Mouse (Mus musculus) c-Kit-positive CD71-positive TER-119-negative erythroid progenitor cells, embryonic 14.5 days (primary cell): ENCODE data around the gene Pgf.

Source experiments
- DNase-seq: peaks from one replicate; pipeline ENCODE4 v3.0.0-alpha.2; 2013; ENCODE audit warnings: low read depth

Pgf gene

DNA sequence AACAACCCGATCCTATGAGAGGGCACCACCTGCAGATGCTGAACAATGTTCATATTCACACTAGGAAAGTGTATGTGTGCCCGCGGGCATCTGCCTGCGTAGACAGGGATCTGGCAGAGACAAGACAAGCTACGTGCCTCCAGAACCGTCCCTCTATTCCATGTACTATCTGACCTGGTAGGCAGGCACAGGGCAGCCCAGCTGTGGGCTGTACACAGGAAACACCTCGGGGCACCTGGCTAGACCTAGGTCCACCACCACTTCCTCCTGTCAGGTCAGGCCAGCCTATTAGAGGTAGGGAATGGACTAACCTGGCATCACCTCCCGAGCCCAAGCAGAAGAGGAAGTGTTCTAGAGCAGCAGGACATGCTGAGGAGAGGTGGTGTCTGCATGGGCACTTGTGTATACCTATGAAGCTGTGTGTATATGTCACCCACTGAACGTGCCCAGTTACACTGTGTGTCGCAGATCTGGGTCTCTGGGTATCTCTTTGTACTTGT, at the start of gene Pgf:
Gene Pgf (minus strand): TSS at position 51 of the 500 bp plus-strand sequence.
- no peak for DNase-seq

DNA sequence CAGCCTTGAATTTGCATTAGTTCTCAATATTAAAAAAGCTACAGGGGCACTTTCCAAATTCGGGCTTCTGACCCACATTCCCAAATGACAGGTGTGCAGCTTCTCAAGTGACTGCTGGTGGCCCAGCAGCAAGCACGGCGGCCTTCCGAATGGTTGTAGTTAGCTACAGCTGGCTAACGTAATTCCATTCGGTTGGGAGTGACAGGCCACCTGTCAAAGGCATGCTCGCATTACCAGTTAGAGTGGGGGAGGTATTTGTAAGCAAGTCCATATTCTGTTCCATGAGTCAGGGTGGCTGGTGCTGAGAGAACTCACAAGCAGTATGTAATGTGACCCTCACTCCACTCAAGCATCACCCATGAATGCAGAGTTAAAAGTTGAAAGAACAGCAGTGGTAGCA, 49.6 kb upstream of the Pgf start:
- DNase-seq = no peak

DNA sequence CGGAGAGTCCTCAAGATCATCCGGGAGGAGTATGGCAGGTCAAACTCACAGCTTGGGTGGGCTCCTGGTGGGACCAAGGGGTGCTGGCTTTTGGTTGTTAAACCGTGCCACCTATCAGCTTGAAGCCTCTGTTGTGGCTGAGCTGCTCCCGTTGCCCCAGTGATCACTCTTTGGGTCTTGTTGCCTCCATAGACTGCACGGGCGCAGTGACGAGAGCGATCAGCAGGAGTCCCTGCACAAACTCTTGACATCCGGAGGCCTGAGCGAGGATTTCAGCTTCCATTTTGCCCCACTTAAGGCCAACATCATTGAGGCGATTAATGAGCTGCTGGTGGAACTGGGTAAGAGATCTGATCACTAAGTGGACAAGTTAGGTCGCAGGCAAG, 42.3 kb upstream of the Pgf start:
- DNase-seq = peak; percentile 38

DNA sequence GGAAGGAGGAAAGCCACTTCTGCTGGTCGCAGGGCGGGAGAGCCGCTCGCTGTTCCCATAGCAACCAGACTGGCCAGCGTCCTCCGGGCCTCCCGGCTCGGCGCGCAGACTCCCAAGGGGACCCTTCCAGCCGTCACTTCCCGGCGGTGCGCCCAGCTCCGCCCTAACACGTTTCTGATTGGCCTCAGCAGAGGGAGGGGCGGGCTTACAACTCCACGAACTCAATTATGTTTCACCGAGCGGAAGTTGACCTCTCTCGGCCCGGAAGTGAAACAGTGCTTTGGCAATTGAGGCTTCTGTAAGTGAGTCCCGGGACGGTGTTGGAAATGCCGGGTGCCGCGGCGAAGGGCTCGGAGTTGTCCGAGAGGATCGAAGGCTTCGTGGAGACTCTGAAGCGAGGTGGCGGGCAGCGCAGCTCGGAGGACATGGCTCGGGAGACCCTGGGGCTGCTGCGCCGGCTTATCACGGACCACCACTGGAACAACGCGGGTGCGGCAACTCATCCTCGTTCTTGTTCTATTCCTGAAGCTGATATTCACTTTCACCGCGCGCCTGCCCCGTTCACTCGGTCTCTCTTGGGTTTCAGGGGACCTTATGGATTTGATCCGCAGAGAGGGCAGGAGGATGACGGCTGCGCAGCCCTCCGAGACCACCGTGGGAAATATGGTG, 41.8 kb upstream of the Pgf start, which contains the start of gene Eif2b2:
Gene Eif2b2 (plus strand): TSS at position 246 of the 669 bp plus-strand sequence.
- DNase-seq = peak; percentile 98

DNA sequence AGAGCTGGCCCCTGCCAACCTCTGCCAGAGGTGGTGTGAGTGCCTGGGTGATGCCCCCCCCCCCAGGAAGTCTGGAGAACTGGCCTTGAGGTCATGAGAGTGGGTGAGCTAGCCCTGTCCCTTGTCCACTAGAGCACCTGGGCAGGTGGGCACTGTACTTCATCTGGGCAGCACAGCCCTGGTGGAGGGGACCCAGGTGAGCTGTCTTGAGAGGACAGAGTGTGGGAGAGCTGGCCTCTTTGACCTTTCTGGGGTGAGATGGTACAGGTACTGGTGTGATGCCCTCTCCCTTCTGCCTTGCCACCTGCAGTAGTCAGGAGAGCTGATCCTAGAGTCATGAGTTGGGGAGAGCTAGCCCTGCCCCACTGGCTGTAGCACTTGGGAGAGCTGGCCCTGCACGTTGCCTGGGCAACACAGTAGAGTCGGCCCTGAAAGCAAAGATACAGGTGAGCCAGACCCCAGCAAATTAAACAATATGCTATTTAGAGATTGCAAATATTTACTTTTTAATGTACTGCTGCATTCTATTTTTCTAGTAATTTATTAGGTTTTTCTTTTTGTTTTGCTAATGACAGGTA, 40.2 kb upstream of the Pgf start:
- DNase-seq = no peak

DNA sequence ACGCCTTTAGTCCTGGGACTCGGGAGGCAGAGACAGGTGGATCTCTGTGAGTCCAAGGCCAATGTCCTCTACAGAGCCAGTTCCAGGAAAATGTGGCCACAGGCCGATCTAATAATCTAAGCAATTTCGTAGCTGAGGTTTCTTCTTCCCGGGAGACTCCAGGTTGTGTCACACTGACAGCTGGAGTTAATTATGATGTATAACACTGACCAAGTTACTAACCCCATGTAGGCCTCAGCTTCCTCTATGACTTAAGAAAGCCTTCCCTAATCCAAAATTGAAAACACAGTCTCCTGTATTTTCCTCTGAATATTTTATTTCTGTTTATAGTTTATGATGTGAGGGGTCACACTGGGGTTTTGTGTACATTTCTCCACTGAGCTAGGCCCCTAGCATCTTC, 37.4 kb upstream of the Pgf start:
- no peak for DNase-seq

DNA sequence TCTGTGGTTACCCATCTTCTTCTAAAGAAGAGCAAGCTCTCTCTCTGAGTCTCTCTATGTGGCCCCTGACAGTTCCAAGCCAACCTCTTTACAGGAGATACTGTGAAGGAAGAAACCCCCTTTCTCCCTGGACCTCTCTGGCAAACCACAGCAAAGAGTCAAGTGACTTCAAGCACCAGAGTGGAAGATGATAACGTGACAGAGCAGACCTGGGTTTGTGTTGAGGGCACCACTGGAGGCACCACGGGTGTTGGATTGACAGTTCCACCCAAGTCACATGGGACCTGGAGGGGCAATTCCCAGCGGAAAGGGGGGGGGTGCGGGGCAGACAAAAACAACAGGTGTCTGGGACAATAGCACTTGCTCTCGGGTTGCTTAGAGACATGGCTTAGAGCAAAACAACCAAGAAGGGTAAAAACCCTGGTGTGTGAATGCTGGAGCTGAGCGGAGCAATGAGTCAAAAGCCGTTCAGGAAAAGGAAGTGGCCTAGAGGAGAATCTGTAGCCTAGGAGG, 31.2 kb upstream of the Pgf start:
- no peak for DNase-seq

DNA sequence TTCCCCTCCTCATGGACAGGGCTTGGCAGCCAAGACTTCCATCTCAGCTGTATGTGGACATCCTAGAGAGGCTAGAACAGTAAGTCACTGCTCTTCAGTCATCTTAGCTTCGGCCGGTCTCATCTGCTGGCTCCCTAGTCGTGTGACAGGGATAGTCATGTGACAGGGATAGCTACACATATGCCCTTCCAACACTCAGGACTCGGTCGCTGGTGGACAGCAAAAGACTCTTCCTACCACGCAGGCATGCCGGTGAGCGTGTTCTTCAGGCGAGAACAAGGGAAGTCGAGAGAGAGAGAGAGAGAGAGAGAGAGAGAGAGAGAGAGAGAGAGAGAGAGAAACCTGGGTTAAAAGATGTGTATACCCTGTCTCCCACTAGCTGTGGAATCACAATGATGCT, 27.8 kb upstream of the Pgf start:
- no peak for DNase-seq

DNA sequence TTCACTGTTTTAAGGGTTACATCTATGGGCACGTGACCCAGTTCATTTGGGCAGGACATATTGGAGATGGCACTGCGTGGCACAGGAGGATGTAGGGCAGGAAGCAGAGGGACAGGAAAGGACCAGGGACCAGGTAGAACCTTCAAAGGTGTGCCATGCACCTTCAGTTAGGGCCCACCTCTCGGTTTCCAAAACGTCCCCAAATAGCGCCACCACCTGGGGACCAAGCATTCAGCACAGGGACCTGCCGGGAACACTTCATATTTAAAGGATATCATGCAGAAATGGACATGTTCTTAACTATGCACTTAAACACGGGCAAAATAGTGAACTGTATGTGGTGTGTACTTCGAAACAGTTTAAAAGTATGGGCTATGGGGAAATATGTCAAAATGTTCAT, 26.5 kb upstream of the Pgf start:
- DNase-seq = no peak

DNA sequence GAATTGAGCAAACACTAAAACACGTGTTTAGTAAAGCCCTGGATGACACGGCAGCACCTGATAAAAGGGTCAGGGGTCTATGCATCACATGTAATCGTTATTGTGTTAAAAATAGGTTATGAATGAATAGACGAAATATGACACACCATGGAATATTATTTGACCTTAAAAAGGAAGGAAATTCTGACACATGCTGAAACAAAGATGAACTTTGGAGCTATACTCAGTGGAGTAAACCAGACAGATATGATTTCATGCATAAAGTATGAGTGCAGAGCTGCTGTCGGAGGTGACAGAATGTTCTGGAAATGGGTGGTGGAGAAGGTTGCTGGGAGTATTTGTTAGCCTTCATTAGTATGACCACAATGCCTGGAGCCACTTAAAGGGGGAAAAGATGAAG, 26.1 kb upstream of the Pgf start:
- no peak for DNase-seq

DNA sequence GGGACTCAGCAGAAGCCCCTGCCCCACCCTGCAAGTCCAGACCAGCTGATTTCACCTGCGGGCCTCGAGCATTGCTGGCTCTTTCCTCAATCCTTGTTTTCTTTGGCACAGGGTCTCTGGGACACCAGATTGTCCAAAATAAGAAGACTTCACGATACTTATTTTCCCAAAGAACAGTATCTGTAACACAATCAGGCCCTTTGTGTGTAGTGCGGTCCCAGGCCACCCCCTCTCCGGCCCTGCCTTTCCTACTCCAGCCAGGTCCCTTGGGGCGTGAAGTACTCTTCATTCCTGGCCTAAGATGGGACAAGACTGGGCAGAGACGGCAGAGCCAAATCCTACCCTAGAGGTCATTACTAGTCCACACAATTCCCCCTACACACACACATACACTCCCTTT, 24.6 kb upstream of the Pgf start:
- no peak for DNase-seq

DNA sequence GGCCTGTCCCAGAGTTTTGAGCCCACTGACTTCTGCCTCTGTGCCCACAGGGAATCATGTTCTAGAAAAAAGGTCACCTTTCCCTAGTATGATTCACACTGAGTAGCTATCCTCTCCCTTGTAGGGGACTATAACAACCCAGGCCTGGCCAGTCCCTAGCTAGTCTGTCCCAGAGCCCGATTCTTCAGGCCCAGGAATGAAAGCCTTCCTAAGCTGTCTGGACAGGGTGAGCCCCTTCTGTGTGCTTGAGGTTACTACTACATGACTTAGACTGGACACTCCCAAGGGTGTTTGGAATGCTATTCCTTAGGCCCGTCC, 24.2 kb upstream of the Pgf start:
- no peak for DNase-seq

DNA sequence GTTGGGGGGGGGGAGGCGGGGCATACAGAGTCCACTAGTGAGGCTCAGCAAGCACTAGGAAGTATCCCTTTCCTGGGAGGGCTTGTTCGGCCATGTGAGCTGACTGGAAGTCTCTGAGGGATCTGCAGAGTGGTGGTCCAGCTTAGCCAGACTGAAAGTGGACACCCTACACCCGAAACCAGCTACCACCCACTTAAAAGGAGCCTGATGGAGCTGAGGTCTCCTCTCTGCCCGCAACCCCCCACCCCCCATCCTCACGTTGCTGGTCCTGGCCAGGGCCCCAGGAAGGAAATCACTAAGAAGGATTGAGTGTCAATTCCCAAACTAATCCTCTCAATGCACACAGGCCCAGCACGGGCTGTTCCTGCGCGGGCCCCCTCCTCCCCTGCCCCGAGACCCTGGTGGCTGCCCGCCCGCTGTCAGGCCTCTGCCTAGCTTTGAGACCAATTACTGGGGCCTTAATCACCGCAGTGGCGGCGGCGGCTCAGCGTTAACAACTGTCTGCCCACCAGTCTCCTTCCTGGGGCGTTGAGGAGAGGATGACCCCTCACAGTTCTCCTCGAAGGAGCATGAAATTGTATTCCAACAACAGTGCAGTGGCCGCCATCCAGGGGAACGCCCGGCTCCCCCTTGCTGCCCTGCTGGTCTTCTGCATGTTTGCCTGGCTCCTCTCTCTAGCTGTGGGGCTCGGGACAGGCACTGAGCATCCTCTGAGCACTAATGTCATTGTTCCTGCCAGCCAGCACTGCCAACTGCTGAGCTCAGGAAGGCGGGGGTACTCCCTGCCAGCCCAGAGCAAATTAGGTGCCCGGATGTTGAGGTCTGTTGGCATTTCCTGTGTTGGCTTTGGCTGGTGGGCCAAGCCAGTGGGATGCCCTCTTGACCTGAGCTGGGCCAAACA, 23.6 kb upstream of the Pgf start:
- no peak for DNase-seq

DNA sequence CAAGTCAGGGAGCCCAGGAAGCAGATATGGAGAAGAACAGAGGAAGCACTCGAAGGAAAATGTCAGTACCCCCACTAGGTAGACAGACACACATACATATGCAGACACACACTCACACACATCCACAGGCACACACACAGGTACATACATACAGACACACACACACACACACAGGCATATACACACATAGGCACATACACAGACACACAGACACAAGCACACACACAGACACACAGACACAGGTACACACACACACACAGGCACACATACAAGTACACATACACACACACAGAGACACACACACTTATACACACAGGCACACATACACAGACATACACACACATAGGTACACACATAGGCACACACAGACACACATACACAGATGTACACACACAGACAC, 22.4 kb upstream of the Pgf start:
- DNase-seq = no peak

DNA sequence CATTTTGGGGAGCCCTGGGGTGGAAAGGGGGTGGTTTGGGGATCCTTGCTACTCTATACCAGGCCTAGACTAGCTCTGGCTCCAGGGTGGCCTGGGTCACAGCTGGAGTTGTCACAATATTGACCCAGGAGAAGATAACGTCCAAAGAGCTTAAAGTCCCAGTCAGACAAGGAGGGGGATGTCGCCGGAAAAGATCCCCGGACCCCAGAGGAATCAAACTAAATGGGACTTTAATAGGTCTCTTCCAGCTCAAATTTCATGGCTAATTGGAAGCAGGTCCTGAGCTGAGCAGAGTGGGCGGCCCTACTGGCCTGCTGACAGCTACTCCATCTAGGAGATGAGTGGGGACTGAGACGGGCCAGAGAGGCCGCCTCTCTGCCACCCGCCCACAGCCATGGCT, 20.3 kb upstream of the Pgf start:
- DNase-seq = no peak

DNA sequence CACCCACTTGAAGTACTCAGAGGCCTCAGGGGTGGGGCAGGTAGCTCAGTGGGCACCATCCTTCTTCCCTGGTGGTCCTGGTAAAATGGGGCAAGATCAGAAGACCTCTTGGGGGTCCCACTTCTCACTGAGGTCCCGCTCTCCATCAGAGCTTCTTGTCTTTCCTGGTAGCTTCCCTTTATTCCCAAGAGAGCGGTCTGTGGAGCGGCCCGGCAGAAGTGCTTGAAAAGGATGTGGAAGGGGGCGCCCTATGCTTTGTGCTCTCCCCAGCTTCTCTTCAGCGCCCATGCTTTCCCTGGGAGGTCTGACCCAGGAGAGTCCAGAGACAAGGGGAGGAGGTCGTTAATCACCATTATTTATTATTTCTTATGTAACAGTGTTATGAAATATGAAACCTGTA, 19.8 kb upstream of the Pgf start:
- no peak for DNase-seq

DNA sequence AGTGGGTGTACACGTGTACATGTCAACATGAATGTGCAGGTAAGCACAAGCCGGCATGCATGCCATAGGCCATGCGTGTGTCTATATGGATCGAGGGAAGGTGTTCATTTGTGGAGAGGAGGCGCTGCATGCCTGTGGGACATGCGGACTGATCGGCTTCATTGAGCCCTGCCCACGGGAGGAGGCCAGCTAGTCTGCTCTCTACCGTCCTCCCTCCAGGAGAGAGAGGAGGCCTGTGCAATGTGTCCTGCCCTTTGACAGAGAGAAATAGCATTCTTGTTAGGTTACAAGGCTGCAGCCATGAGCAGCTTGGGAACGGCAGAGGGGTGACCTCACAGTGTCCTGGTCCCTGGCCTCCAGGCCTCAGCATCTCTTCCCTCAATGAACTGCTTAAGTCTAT, 18.6 kb upstream of the Pgf start:
- no peak for DNase-seq

DNA sequence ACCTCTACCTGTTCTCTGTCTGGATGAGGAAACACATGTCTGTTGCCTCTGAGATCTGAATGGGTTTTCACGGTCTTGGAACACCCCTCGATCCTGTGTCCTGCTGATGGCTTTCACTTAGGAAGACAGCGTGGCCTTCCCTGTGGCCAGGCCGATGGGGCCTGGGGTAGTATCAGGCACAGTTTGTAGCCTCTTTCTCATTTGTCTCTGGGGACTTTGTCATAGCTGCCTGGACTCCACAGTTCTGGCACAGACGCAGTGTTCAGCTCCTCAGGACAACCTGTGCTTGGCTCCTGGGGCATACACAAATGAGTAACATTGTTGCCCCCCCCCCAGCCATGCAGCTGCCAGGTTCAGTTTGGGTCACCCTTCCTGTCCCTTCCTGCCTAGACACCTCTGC, 17.5 kb upstream of the Pgf start:
- no peak for DNase-seq

DNA sequence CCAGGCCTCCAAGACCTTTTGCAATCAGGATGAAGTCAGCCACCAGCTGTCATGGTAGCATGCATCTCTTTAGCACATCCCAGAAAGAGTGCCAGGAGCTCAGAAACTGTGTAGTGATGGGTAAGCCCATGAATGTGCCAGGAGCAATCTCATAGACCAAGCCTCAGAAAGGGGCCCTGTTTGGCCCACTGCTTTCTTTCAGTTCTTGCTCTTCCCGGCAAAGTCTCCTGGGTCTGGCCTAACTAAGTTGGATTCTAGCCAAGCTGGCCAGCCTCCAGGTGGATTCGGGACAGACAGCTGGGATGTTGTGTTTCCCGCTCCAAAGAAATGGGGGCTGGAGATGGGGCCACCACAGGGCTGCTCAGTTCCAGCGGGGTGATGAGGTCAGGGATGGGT, 17.0 kb upstream of the Pgf start:
- DNase-seq = no peak

DNA sequence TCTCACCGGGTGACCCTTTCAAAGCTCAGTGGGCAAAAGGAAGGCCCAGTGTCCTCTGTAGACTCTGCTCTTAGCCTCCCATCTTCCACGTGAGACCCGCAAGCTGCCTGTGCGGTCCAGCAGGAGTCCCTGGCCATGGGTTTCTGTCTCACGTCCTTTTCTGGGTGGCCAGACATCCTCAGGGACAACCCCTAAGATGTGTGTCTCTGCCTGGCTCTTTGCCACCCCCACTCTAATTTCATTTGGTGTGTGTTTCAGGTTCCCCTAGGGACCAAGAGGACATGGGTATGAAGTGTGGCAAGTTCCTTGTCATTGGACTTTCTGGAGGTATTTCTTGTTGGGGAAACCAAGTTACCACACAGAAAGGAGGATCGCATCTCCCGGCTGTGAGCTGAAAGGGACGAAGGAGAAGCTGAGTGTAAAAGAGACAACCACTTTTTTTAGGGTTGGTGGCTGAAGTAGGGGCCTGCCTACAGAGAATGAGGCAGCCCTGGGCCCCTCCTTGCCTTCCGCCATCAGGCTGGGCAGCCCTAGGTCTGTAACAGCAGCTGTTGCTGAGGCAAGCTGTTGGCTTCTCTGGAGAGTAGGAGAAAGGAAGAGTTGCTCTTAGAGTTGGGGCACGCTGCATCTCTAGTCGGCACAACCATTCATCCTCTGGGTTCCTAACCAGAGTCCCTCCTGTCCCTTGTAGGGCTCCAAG, 16.5 kb upstream of the Pgf start:
- no peak for DNase-seq

DNA sequence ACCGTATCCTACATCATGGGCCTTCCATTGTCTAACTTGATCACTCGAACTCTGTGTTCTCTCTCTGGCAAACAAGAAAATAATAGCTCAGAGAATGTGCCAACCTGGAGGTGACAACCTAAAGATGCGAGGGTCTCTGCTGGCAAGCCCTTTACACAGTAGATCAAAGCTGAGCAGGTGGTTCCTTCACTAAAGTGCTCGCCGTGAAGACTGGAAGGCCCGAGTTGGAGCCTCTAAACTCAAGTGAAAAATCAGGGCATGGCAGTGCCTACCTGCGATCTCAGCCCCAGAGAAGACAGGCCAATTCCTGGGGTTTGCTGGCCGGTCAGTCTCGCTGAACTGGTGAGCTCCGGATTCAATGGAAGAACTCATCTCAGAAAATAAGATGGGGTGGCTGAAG, 15.6 kb upstream of the Pgf start:
- DNase-seq = no peak

DNA sequence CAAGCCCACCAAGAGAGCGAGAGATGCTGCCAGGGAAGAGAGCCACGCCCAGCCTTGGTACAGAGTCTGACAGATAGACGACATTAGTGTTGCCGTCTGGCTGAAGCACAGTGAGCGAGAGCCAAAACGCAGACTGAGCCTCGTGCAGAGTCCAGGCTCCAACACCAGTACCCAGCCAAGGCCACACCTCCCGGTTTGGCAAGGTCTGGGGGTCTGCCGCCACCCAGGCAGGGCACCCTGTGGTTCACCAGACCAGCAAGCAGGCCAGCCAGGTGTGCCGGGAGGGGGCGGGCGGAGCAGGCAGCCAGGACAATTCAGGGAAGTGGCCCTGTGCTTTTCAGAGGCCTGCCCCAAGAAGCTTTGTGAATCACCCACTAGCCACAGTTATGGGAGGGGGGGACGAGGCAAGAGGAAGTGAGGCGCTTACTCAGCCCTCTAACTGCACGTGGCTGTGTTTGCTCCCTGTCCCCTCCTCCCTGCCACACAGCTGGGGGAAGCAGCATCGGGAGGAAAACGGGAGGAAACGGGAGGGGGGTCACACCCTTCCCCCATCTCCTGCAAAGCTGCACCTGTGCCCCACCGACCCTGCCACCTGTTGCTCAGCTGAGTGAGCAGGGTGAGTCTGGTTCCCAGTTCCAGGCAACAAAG, 15.0 kb upstream of the Pgf start:
- DNase-seq = no peak
